Mouse (Mus musculus): ENCODE measurements at regions not wholly inside any gene's neighbourhood (a gene's known extent, or its start where the extent isn't known, plus 50 kb on each side); places are given as distances from the start of the nearest gene placed in this dataset.

DNA sequence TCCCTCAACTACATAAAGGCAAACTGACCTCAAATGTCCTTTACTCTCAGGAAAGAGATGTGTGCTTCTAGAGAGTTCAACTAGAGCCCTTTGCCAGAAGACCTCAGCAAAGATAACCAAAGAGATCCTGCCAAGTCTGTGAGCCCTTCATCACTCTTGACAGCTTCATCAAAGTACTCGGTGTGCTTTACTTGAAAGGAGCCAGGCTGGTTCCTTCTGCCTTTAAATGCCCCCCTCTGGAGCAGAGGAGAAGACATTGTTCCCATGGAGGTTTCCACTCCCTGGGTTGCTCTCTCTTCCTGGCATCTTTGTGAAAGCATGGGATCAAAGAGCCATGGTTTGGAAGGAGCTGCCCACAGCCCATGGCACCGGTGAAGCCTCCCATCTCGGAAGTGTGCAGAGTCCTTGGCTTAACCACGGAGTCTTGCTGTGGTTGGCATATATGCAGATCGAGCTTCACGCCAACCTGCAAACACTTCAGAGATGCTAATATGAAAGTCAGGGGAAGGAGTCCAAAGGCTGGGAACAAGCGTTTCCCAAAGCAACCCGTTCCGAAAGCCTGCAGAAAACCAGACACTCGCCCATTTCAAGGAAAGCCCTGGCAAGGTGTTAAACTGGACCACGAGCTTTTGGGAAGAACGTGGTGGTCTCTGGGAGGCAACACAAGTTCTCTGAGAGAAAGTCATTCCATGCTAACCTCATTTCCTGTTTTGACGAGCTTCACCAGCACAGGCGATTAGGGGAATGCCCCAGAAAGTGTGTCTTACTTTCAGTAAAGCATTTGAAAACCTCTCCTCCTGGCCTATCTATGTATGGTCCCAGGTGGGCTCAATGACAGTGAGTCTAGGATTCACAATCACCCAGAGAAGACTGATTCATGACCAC is 223.5 kb upstream of the Spdye4c start:
- 79% methylated on average over 14 of the region's 14 CpGs for WGBS
- Histone ChIP-seq H3K27ac (ENCODE audit: low read depth) (no peak overlapping the region), H3K4me3 (ENCODE audit: low read depth, low read length) (no peak overlapping the region), H3K4me2 (ENCODE audit: low read depth, low read length) (no peak overlapping the region), H3K27me3 (ENCODE audit: control insufficient read depth, insufficient read depth, low read length) (no peaks in the 10 kb centered on the region), H3K9me3 (replicated peaks; ENCODE audit: control insufficient read depth, low read length) (no peaks in the 10 kb centered on the region), H3K9ac (replicated peaks; ENCODE audit: low read depth, low read length) (no peak overlapping the region), H3K36me3 (replicated peaks; ENCODE audit: control insufficient read depth, insufficient read depth, low read length) (no peaks in the 10 kb centered on the region), H3K4me1 (ENCODE audit: control insufficient read depth, insufficient read depth) (peaks cover 32% of the 10 kb centered on the region; the same call in 1 of the 2 replicates)
- TF ChIP-seq EP300 (IDR thresholded peaks at IDR 0.05; ENCODE audit: low read depth) (no peak), CTCF (IDR thresholded peaks at IDR 0.05; ENCODE audit: low read depth) (no peak)
- no peak for DNase-seq (ENCODE audit: low spot score)
- no peak for ATAC-seq (ENCODE audit: insufficient read depth, low read depth)

DNA sequence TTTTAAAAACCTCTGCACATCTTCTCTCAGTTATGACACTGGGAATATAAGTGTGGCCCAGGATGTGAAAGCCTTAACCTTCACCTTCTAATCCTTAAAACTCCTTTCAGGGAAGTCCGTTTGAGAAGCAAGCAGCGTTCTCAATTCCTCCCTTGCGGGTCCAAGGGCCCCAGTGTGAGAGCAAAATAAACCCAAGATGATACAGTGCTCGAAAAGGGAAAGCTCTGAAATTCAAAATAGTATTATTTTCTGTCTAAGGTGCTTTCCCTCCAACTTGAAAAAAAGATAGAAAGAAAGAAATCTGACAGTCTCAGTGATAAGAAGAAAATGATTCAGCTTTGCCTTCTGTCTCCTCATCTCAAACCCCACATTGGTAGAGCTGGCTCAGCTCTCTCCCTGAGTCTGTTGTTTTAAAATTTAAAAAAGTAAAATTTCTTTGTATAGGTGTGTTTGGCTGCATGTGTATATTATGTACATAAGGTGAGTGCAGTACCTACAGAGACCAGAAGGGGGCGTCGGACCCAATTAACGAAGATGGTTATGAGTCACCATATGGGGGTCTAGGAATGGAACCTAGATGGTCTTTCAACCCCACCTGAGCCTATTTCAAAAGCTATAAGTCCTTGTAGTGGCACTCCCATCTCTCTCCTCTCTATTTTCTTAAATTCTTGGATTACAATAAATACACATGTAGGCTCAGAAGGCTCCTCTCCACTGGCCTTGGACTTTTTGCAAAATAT is 222.3 kb upstream of the Spdye4c start:
- Histone ChIP-seq H3K9ac (replicated peaks; ENCODE audit: low read depth, low read length) (no peak overlapping the region), H3K36me3 (replicated peaks; ENCODE audit: control insufficient read depth, insufficient read depth, low read length) (no peaks in the 10 kb centered on the region), H3K4me2 (ENCODE audit: low read depth, low read length) (no peak overlapping the region), H3K9me3 (replicated peaks; ENCODE audit: control insufficient read depth, low read length) (no peaks in the 10 kb centered on the region), H3K4me3 (ENCODE audit: low read depth, low read length) (no peak overlapping the region), H3K27me3 (ENCODE audit: control insufficient read depth, insufficient read depth, low read length) (no peaks in the 10 kb centered on the region), H3K27ac (ENCODE audit: low read depth) (no peak overlapping the region), H3K4me1 (ENCODE audit: control insufficient read depth, insufficient read depth) (peaks cover 38% of the 10 kb centered on the region)
- 75% methylated on average over 7 of the region's 7 CpGs for WGBS
- ATAC-seq (ENCODE audit: insufficient read depth, low read depth): no peak
- no peak for DNase-seq (ENCODE audit: low spot score)
- TF ChIP-seq EP300 (IDR thresholded peaks at IDR 0.05; ENCODE audit: low read depth) (no peak), CTCF (IDR thresholded peaks at IDR 0.05; ENCODE audit: low read depth) (no peak)

DNA sequence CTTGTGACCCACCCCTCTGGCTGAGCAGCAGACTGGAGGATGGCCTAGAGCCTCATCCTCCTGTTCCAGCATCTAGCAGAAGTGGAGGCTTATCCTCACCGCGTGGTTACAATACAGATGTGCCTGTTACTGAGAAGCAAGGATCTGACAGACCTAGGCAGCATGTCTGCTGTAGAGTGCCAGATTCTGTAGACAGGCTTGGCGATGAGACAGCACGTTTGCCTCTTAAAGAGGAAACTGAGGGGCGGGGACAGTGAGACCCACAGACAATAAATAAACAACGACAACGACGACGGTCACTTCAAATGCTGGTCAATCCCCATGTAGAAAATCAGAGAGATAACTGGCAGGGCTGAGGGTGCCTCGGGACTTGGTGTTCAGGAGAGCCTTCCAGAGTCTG is 220.2 kb upstream of the Spdye4c start:
- 36% methylated on average over 10 of the region's 10 CpGs for WGBS
- Histone ChIP-seq H3K27me3 (ENCODE audit: control insufficient read depth, insufficient read depth, low read length) (no peaks in the 10 kb centered on the region), H3K27ac (ENCODE audit: low read depth) (no peak overlapping the region), H3K36me3 (replicated peaks; ENCODE audit: control insufficient read depth, insufficient read depth, low read length) (no peaks in the 10 kb centered on the region), H3K4me1 (ENCODE audit: control insufficient read depth, insufficient read depth) (peaks cover 23% of the 10 kb centered on the region; the same call in 1 of the 2 replicates), H3K9ac (replicated peaks; ENCODE audit: low read depth, low read length) (no peak overlapping the region), H3K9me3 (replicated peaks; ENCODE audit: control insufficient read depth, low read length) (no peaks in the 10 kb centered on the region), H3K4me3 (ENCODE audit: low read depth, low read length) (no peak overlapping the region), H3K4me2 (ENCODE audit: low read depth, low read length) (no peak overlapping the region)
- ATAC-seq (ENCODE audit: insufficient read depth, low read depth) (no peak), DNase-seq (ENCODE audit: low spot score) (no peak)
- TF ChIP-seq CTCF (IDR thresholded peaks at IDR 0.05; ENCODE audit: low read depth): no peak
- TF ChIP-seq EP300 (IDR thresholded peaks at IDR 0.05; ENCODE audit: low read depth): no peak

GRCm38 (mm10) chr2:128372204-128372603 is 218.8 kb upstream of the Spdye4c start:
- Histone ChIP-seq H3K36me3 (replicated peaks; ENCODE audit: control insufficient read depth, insufficient read depth, low read length) (no peaks in the 10 kb centered on the region), H3K27me3 (ENCODE audit: control insufficient read depth, insufficient read depth, low read length) (no peaks in the 10 kb centered on the region), H3K27ac (ENCODE audit: low read depth) (no peak overlapping the region), H3K4me2 (ENCODE audit: low read depth, low read length) (no peak overlapping the region), H3K4me3 (ENCODE audit: low read depth, low read length) (no peak overlapping the region), H3K9me3 (replicated peaks; ENCODE audit: control insufficient read depth, low read length) (no peaks in the 10 kb centered on the region), H3K9ac (replicated peaks; ENCODE audit: low read depth, low read length) (no peak overlapping the region), H3K4me1 (ENCODE audit: control insufficient read depth, insufficient read depth) (peaks cover 23% of the 10 kb centered on the region; the same call in 1 of the 2 replicates)
- 83% methylated on average over 13 of the region's 13 CpGs for WGBS
- ATAC-seq (ENCODE audit: insufficient read depth, low read depth) (no peak), DNase-seq (ENCODE audit: low spot score) (no peak)
- TF ChIP-seq EP300 (IDR thresholded peaks at IDR 0.05; ENCODE audit: low read depth) (no peak), CTCF (IDR thresholded peaks at IDR 0.05; ENCODE audit: low read depth) (no peak)

GRCm38 (mm10) chr2:128373363-128374252 is 217.4 kb upstream of the Spdye4c start:
- peak overlapping the region; percentile 47; the same call in 1 of the 2 replicates for H3K27ac ChIP-seq (ENCODE audit: low read depth)
- no peaks in the 10 kb centered on the region for H3K36me3 ChIP-seq (replicated peaks; ENCODE audit: control insufficient read depth, insufficient read depth, low read length)
- no peak overlapping the region for H3K4me3 ChIP-seq (ENCODE audit: low read depth, low read length)
- TF ChIP-seq EP300 (IDR thresholded peaks at IDR 0.05; ENCODE audit: low read depth) (no peak), CTCF (IDR thresholded peaks at IDR 0.05; ENCODE audit: low read depth) (no peak)
- peak; percentile 19 for DNase-seq (ENCODE audit: low spot score)
- 55% methylated on average over 12 of the region's 12 CpGs for WGBS
- no peak overlapping the region for H3K9ac ChIP-seq (replicated peaks; ENCODE audit: low read depth, low read length)
- peaks cover 17% of the 10 kb centered on the region; the same call in 1 of the 2 replicates for H3K4me1 ChIP-seq (ENCODE audit: control insufficient read depth, insufficient read depth)
- no peaks in the 10 kb centered on the region for H3K9me3 ChIP-seq (replicated peaks; ENCODE audit: control insufficient read depth, low read length)
- H3K27me3 ChIP-seq (ENCODE audit: control insufficient read depth, insufficient read depth, low read length): no peaks in the 10 kb centered on the region
- peak; percentile 30; the same call in 1 of the 2 replicates for ATAC-seq (ENCODE audit: insufficient read depth, low read depth)
- H3K4me2 ChIP-seq (ENCODE audit: low read depth, low read length): no peak overlapping the region
